Mouse (Mus musculus) liver, postnatal 0 days (tissue): ENCODE measurements around the gene Lrrc4c.

Experiments
- CTCF ChIP-seq: sonication (generic); IDR thresholded peaks from 2 replicates; pipeline ENCODE4 v1.5.1; 2016; ENCODE audit warnings: antibody characterized with exemption, low read depth
- EP300 ChIP-seq: IDR thresholded peaks from 2 replicates; pipeline ENCODE4 v1.6.1; 2016; ENCODE audit warnings: antibody characterized with exemption, low read depth, mild to moderate bottlenecking

GRCm38 (mm10) chr2:96949531-96949930 is 631.6 kb downstream of the Lrrc4c start:
- no peak for TF ChIP-seq CTCF
- no peak for TF ChIP-seq EP300
